Mouse (Mus musculus): ENCODE results near the gene Cul5. TPM values are rescaled to one million over a fixed set of nuclear protein-coding genes. Genes with fewer than 3 reads are reported as not detected.
A peak's percentile ranks its signal among the peaks of the same experiment; 100 is the strongest.

Gene Cul5
- total RNA-seq, 2 experiments from 2014 or later: 51.0 to 54.4 TPM

- DNase-seq (ENCODE audit: low spot score in 2 of 2): peak; percentile 94
- intact Hi-C loops (cut with DNase I): no loop called here
Measured at GRCm38 (mm10) chr9:53609968-53610781, 59.6 kb downstream of the Cul5 start, which contains the start of gene Acat1. Gene Acat1, minus strand, starts transcription at chr9:53610382.

GRCm38 (mm10) chr9:53609306-53609967 is 60.4 kb downstream of the Cul5 start:
- no peak for DNase-seq (ENCODE audit: low spot score in 2 of 2)
- intact Hi-C loops (cut with DNase I): no loop called here

GRCm38 (mm10) chr9:53607816-53608215 is 62.0 kb downstream of the Cul5 start:
- DNase-seq (ENCODE audit: low spot score in 2 of 2): no peak
- intact Hi-C loops (cut with DNase I): no loop called here

GRCm38 (mm10) chr9:53607192-53607591 is 62.6 kb downstream of the Cul5 start:
- intact Hi-C loops (cut with DNase I): no loop called here
- no peak for DNase-seq (ENCODE audit: low spot score in 2 of 2)

GRCm38 (mm10) chr9:53604954-53605353 is 64.9 kb downstream of the Cul5 start:
- intact Hi-C loops (cut with DNase I): no loop called here
- DNase-seq (ENCODE audit: low spot score in 2 of 2): no peak

GRCm38 (mm10) chr9:53603849-53604248 is 66.0 kb downstream of the Cul5 start:
- DNase-seq (ENCODE audit: low spot score in 2 of 2): no peak
- intact Hi-C loops (cut with DNase I): no loop called here

GRCm38 (mm10) chr9:53603384-53603783 is 66.4 kb downstream of the Cul5 start:
- peak; percentile 14 to 28 for DNase-seq (ENCODE audit: low spot score in 2 of 2)
- intact Hi-C loops (cut with DNase I): no loop called here

GRCm38 (mm10) chr9:53601541-53601940 is 68.3 kb downstream of the Cul5 start:
- intact Hi-C loops (cut with DNase I): no loop called here

GRCm38 (mm10) chr9:53598631-53599030 is 71.2 kb downstream of the Cul5 start:
- intact Hi-C loops (cut with DNase I): no loop called here
- no peak for DNase-seq (ENCODE audit: low spot score in 2 of 2)

More at GRCm38 (mm10) chr9:53601541-53601940, 68.3 kb downstream of the Cul5 start:
- no peak for DNase-seq (ENCODE audit: low spot score in 2 of 2)

- intact Hi-C loops (cut with DNase I): no loop called here
- no peak for DNase-seq (ENCODE audit: low spot score in 2 of 2)
Measured at GRCm38 (mm10) chr9:53596971-53597600, 72.7 kb downstream of the Cul5 start.

GRCm38 (mm10) chr9:53594764-53595163 is 75.0 kb downstream of the Cul5 start:
- intact Hi-C loops (cut with DNase I): no loop called here
- peak; percentile 73 to 75 for DNase-seq (ENCODE audit: low spot score in 2 of 2)

- intact Hi-C loops (cut with DNase I): no loop called here
- no peak for DNase-seq (ENCODE audit: low spot score in 2 of 2)
Measured at GRCm38 (mm10) chr9:53581870-53582269, 87.9 kb downstream of the Cul5 start.

- DNase-seq (ENCODE audit: low spot score in 2 of 2): no peak
- intact Hi-C loops (cut with DNase I): no loop called here
Measured at GRCm38 (mm10) chr9:53575721-53576120, 94.1 kb downstream of the Cul5 start.

GRCm38 (mm10) chr9:53572516-53573307 is 97.1 kb downstream of the Cul5 start:
- intact Hi-C loops (cut with DNase I): no loop called here
- no peak for DNase-seq (ENCODE audit: low spot score in 2 of 2)

GRCm38 (mm10) chr9:53570662-53571061 is 99.2 kb downstream of the Cul5 start:
- intact Hi-C loops (cut with DNase I): no loop called here

More at GRCm38 (mm10) chr9:53570662-53571061, 99.2 kb downstream of the Cul5 start:
- DNase-seq (ENCODE audit: low spot score in 2 of 2): peak; percentile 19 to 24

Other genes with a start within 250 kb of the Cul5 start
- gene Atm, start 133.3 kb downstream of the Cul5 start, total RNA-seq (2021): 10 to 100 TPM; 16.3 to 19.6 TPM
- 10 to 100 TPM; 14.0 to 15.0 TPM for gene Npat, start 133.0 kb downstream of the Cul5 start, total RNA-seq (2021)
- 10 to 100 TPM; 81.6 to 87.3 TPM for gene Acat1, start 59.6 kb downstream of the Cul5 start, total RNA-seq (2021)
- gene Rab39, start 36.2 kb upstream of the Cul5 start, total RNA-seq (2021): 1 to 10 TPM; 1.4 TPM
- gene Slc35f2, start 101.5 kb upstream of the Cul5 start, total RNA-seq (2021): 1 to 10 TPM; 4.5 to 5.2 TPM
- gene Sln, start 180.2 kb upstream of the Cul5 start, total RNA-seq (2021): not detected

Measured in left cerebral cortex, postnatal 14 days (tissue).